Mouse (Mus musculus) midbrain, postnatal 0 days (tissue): Measurements from ENCODE around the gene Gpr142. TPM values are rescaled to one million over a fixed set of nuclear protein-coding genes. Genes with fewer than 3 reads are reported as not detected.

Experiments
- ATAC-seq: fragments of 200-750 bp; cut with Nextera tagmentation; 2 replicates; pipeline ENCODE4 v1.8.0; 2017; ENCODE audit warnings: moderate number of reproducible peaks, mild to moderate bottlenecking, moderate TSS enrichment, moderate library complexity; ENCODE audit not compliant: low FRiP score
- DNase-seq: peaks from one replicate; pipeline ENCODE4 v3.0.0-alpha.2; 2015; ENCODE audit warnings: low spot score
- H3K27ac ChIP-seq: fragments of 300-500 bp; sonication (generic); 2 replicates; pipeline ENCODE4 v1.5.1; 2014; ENCODE audit warnings: low read depth, mild to moderate bottlenecking, low read length, mixed read lengths
- H3K27me3 ChIP-seq: fragments of 300-500 bp; sonication (generic); 2 replicates; pipeline ENCODE4 v1.6.1; 2014; ENCODE audit warnings: low read length, control low read depth, mixed read lengths; ENCODE audit not compliant: insufficient read depth
- H3K36me3 ChIP-seq: fragments of 300-500 bp; sonication (generic); 2 replicates; pipeline ENCODE4 v1.6.1; 2014; ENCODE audit warnings: low read length, control low read depth, mixed read lengths; ENCODE audit not compliant: insufficient read depth
- H3K4me1 ChIP-seq: fragments of 300-500 bp; sonication (generic); 2 replicates; pipeline ENCODE4 v1.6.1; 2014; ENCODE audit warnings: mild to moderate bottlenecking, control low read depth, antibody characterized with exemption, low read length, mixed read lengths; ENCODE audit not compliant: insufficient read depth
- H3K4me2 ChIP-seq: fragments of 300-500 bp; sonication (generic); 2 replicates; pipeline ENCODE4 v1.6.1; 2014; ENCODE audit warnings: low read depth, mild to moderate bottlenecking, low read length, mixed read lengths; ENCODE audit not compliant: poor library complexity, severe bottlenecking
- H3K4me3 ChIP-seq: fragments of 300-500 bp; sonication (generic); 2 replicates; pipeline ENCODE4 v1.5.1; 2014; ENCODE audit warnings: low read depth, mild to moderate bottlenecking, low read length, moderate library complexity
- H3K9ac ChIP-seq: fragments of 300-500 bp; sonication (generic); replicated peaks from 2 replicates; pipeline ENCODE4 v1.6.1; 2014; ENCODE audit warnings: mild to moderate bottlenecking, low read length, moderate library complexity, mixed read lengths; ENCODE audit not compliant: poor library complexity, severe bottlenecking
- H3K9me3 ChIP-seq: fragments of 300-500 bp; sonication (generic); 2 replicates; pipeline ENCODE4 v1.6.1; 2016; ENCODE audit warnings: low read length, control low read depth
- CTCF ChIP-seq: IDR thresholded peaks from 2 replicates; pipeline ENCODE4 v1.5.1; 2016; ENCODE audit warnings: antibody characterized with exemption, mild to moderate bottlenecking
- WGBS: fragments of 180-500 bp; shearing (Covaris S2); extraction: QIAGEN DNeasy Blood & Tissue Kit; methylation state at CpG from one replicate; pipeline ENCODE4 v1.1.7; 2014; 5-methylcytosine and 5-hydroxymethylcytosine counted together
- polyA plus RNA-seq: library from polyadenylated mRNA; unstranded; fragments of >200 nt; fragmentation: Nextera tagmentation; extraction: Ambion mirVana; gene quantifications from 2 replicates; pipeline ENCODE4 v1.2.1, GENCODE M21; 2015
- total RNA-seq: library from RNA; depleted of rRNA; stranded (reverse); fragments of >200 nt; gene quantifications from 2 replicates; pipeline ENCODE4 v1.2.3, GENCODE M21; 2014

Gene Gpr142
- total and polyA plus RNA-seq, 2 experiments from 2014 or later, result not detected

DNA sequence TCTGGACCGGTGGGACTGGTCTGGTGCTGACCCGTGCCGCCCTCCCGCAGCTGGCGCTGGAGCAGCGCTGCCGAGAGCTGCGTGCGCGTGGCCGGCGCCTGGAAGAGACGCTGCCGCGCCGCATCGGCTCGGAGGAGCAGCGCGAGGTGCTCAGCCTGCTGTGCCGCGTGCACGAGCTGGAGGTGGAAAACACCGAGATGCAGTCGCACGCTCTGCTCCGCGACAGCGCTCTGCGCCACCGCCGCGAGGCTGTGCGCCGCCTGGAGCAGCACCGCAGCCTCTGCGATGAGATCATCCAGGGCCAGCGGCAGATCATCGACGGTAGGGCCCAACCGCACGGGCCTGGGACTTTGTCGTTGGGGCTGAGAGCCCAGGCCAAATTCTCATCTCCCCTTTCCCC is 12.4 kb upstream of the Gpr142 start:
- no peaks in the 10 kb centered on the region for H3K9me3 ChIP-seq
- ATAC-seq (peak; percentile 57), DNase-seq (peak; percentile 64)
- no peaks in the 10 kb centered on the region; the same call in 1 of the 2 replicates for H3K27me3 ChIP-seq
- 0 out of 2 replicates have a peak overlapping the region, but pooled peaks have one; percentile 3 for H3K27ac ChIP-seq
- 2% methylated on average over 43 of the region's 43 CpGs for WGBS
- no peak for TF ChIP-seq CTCF
- H3K36me3 ChIP-seq, result no peaks in the 10 kb centered on the region
- peak overlapping the region; percentile 30 for H3K4me3 ChIP-seq
- peak overlapping the region; percentile 54 for H3K4me2 ChIP-seq
- peak overlapping the region; percentile 36; the same call in 1 of the 2 replicates for H3K9ac ChIP-seq
- peaks cover 11% of the 10 kb centered on the region; the same call in 1 of the 2 replicates for H3K4me1 ChIP-seq

DNA sequence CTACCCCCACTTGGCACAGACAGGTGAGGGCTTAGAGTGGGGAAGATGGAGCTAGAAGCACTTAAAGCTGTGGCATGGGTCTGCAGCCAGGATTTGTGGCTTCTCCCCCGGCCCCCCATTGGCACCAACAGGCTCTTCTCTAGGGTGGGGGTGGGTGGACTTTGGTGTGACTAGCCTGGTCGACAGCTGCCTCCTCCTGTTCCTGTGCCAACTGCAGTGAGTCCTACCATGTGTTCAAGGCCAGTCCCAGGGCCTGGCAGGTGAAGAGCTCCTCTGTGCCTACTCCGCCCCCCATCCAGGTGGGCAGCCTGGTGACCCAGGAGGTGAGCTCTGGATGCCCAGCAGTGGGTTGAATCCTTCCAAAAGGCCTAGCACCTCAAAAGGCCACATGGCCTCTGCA is 11.1 kb upstream of the Gpr142 start:
- no peak for DNase-seq
- no peak for TF ChIP-seq CTCF

DNA sequence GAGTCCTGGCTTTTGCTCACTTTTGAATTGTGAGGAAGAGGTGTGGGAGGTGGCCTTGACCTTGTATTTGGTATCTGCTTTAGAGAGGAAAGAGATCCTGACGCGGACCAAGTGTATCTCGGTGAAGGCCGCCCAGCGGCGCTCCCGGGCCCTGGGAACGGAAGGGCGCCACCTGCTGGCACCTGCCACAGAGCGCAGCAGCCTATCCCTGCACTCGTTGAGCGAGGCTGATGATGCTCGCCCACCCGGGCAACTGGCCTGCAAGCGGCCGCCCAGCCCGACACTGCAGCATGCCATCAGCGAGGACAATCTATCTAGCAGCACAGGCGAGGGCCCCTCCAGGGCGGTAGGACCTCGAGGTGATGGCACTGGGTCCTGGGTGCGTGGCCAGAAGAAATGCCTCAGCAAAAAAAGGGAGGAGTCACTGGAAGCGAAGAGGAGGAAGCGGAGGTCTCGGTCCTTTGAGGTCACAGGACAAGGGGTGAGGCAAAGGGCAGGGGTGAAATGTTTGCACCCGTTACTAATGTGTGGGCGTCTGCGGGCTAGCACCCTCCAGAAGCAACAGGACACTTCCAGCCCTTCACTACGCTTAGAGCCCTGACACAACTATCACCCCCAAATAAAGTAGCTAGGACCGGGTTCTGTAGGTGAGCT is 9.5 kb upstream of the Gpr142 start:
- Histone ChIP-seq H3K36me3 (no peaks in the 10 kb centered on the region), H3K4me3 (no peak overlapping the region; the same call in 1 of the 2 replicates), H3K9ac (peak overlapping the region; percentile 48; the same call in 1 of the 2 replicates), H3K27me3 (no peaks in the 10 kb centered on the region; the same call in 1 of the 2 replicates), H3K4me1 (peaks cover 24% of the 10 kb centered on the region; the same call in 1 of the 2 replicates), H3K27ac (no peak overlapping the region), H3K9me3 (no peaks in the 10 kb centered on the region), H3K4me2 (peak overlapping the region; percentile 42)
- TF ChIP-seq CTCF, result peak; percentile 94
- 16% methylated on average over 30 of the region's 30 CpGs for WGBS
- peak; percentile 88 for DNase-seq
- ATAC-seq, result peak; percentile 50

More for the DNA sequence above, 11.1 kb upstream of the Gpr142 start:
- peaks cover 13% of the 10 kb centered on the region; the same call in 1 of the 2 replicates for H3K4me1 ChIP-seq
- H3K4me2 ChIP-seq, result no peak overlapping the region
- H3K27me3 ChIP-seq, result no peaks in the 10 kb centered on the region; the same call in 1 of the 2 replicates
- no peak overlapping the region for H3K4me3 ChIP-seq
- no peak overlapping the region for H3K9ac ChIP-seq
- no peaks in the 10 kb centered on the region for H3K9me3 ChIP-seq
- H3K27ac ChIP-seq, result no peak overlapping the region
- WGBS, result 93% methylated on average over 3 of the region's 3 CpGs
- no peaks in the 10 kb centered on the region for H3K36me3 ChIP-seq
- no peak for ATAC-seq

DNA sequence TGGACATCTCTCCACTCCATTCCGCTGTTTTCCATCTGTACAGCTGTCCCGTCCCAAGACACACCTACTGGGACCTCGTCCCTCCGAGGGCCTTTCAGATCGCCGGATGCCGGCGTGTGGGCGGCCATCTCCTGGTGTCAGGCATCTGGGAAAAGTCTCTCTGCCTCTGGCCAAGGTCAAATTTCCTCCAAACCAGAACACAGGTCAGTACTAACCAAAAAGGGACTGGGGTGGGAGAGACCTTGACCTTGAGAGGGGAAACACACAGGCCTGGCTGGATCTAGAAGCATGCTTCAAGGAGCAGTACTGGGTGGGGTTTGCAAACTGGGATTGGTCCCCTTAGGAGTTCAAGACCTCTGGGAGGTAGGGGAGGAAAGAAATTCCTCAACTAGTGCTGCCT is 9.0 kb upstream of the Gpr142 start:
- DNase-seq, result no peak
- no peak overlapping the region for H3K27ac ChIP-seq
- H3K27me3 ChIP-seq, result no peaks in the 10 kb centered on the region; the same call in 1 of the 2 replicates
- no peaks in the 10 kb centered on the region for H3K36me3 ChIP-seq
- no peak overlapping the region for H3K9ac ChIP-seq
- no peak overlapping the region for H3K4me2 ChIP-seq
- no peaks in the 10 kb centered on the region for H3K9me3 ChIP-seq
- H3K4me3 ChIP-seq, result no peak overlapping the region
- WGBS, result 73% methylated on average over 9 of the region's 9 CpGs
- TF ChIP-seq CTCF, result no peak
- H3K4me1 ChIP-seq, result peaks cover 24% of the 10 kb centered on the region; the same call in 1 of the 2 replicates
- no peak for ATAC-seq

DNA sequence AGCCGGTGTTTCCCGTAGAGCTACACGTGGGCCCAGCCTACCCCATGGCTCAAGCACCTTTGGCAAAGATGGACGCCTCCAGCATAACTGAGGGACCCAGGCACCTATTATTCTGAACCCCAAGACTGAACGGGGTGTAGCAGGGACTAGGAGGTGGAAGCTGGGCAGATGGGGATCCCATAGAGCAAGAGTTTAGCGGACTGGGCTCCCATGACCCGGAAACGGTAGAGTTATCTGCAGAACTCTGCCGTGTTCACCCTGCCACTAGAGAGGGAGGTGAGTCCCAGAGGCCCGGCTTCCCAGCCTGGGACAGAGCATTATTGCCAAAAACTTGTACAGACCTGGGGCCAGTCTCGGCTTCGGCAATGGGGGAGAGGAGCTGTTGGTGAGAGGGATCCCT is 8.6 kb upstream of the Gpr142 start:
- Histone ChIP-seq H3K9ac (no peak overlapping the region), H3K9me3 (no peaks in the 10 kb centered on the region), H3K4me2 (no peak overlapping the region), H3K4me1 (peaks cover 24% of the 10 kb centered on the region; the same call in 1 of the 2 replicates), H3K4me3 (no peak overlapping the region), H3K36me3 (no peaks in the 10 kb centered on the region), H3K27me3 (no peaks in the 10 kb centered on the region; the same call in 1 of the 2 replicates), H3K27ac (no peak overlapping the region)
- ATAC-seq, result no peak
- no peak for TF ChIP-seq CTCF
- no peak for DNase-seq
- 76% methylated on average over 12 of the region's 12 CpGs for WGBS

DNA sequence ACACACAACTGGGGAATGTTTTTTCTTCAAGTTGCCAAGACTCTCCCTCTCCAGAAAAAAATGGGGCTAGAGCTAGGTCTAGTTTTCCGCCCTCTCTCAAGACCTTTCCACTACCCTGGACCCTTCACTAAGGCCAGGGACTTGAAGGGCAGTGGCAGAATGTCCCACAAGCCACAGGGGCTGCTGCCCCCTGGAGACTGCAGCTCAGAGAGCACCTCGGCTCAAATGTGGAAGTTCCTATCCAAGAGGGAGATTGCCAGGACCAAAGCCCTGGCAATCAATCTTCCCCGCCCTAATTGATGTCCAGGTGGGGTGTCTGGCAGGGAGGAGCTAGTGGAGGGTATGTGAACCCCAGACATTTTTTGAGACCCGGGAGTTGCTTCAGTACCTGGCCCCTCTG is 7.9 kb upstream of the Gpr142 start:
- Histone ChIP-seq H3K9me3 (no peaks in the 10 kb centered on the region), H3K4me2 (peak overlapping the region; percentile 76), H3K27ac (peak overlapping the region; percentile 81; the same call in 1 of the 2 replicates), H3K4me1 (peaks cover 29% of the 10 kb centered on the region), H3K36me3 (no peaks in the 10 kb centered on the region), H3K27me3 (no peaks in the 10 kb centered on the region; the same call in 1 of the 2 replicates), H3K9ac (peak overlapping the region; percentile 79; the same call in 1 of the 2 replicates), H3K4me3 (peak overlapping the region; percentile 42)
- ATAC-seq, result no peak
- WGBS, result 52% methylated on average over 4 of the region's 4 CpGs
- peak; percentile 51; the same call in 1 of the 2 replicates for TF ChIP-seq CTCF
- DNase-seq, result no peak
